Mouse (Mus musculus) embryonic fibroblast, embryonic 13.5 days (primary cell): ENCODE results near the gene Ska3.

ENCODE experiments used
- CTCF ChIP-seq: IDR thresholded peaks from 2 replicates; pipeline ENCODE4 v1.5.1; 2011; ENCODE audit warnings: mild to moderate bottlenecking, control low read depth, low read length, moderate library complexity, borderline replicate concordance; ENCODE audit not compliant: insufficient read depth
- POLR2A ChIP-seq: IDR thresholded peaks from 2 replicates; pipeline ENCODE4 v1.6.1; 2011; ENCODE audit warnings: low read depth, mild to moderate bottlenecking, control low read depth, low read length, moderate library complexity

- TF ChIP-seq CTCF (no peak), POLR2A (no peak)
Measured at GRCm38 (mm10) chr14:57811844-57812243, 14.1 kb downstream of the Ska3 start.
